Mouse (Mus musculus): ENCODE data around the gene Ccdc32.

- TF ChIP-seq TAL1 (IDR thresholded peaks at IDR 0.05; ENCODE audit: low read length) (no peak), GATA1 (IDR thresholded peaks at IDR 0.05; ENCODE audit: low read length) (no peak)
Measured at GRCm38 (mm10) chr2:119009376-119009775, 19.8 kb downstream of the Ccdc32 start.

Measured in erythroblast, embryonic 14.5 days (primary cell).